ENCODE assay signal across 8 mouse cellular contexts in genomic region chr11:77494782-77495181, GRCm38 (mm10). TPM values are rescaled to one million over a fixed set of nuclear protein-coding genes. Genes with fewer than 3 reads are reported as not detected.
DNase-seq lines count a peak whose midpoint lies in the region; ATAC-seq and TF ChIP-seq lines count a peak whose summit lies in the region.

No protein-coding gene starts in this region.

- H3K9me3 ChIP-seq in forebrain, embryonic 15.5 days: no peaks in the 10 kb centered on the region
- H3K9me3 ChIP-seq in liver, embryonic 13.5 days (replicated peaks): no peaks in the 10 kb centered on the region

- H3K4me1 ChIP-seq in forebrain, embryonic 15.5 days: peaks cover 71% of the 10 kb centered on the region
- peaks cover 85% of the 10 kb centered on the region for H3K4me1 ChIP-seq in liver, embryonic 13.5 days (replicated peaks)

- H3K9ac ChIP-seq in forebrain, embryonic 15.5 days (replicated peaks): peak overlapping the region; percentile 97
- H3K9ac ChIP-seq in liver, embryonic 13.5 days: peak overlapping the region; percentile 88; the same call in 1 of the 2 replicates

- 78% methylated on average over 6 of the region's 6 CpGs for WGBS in forebrain, embryonic 15.5 days
- 71% methylated on average over 6 of the region's 6 CpGs for WGBS in liver, embryonic 13.5 days (ENCODE audit: insufficient replicate concordance)

- peaks cover 53% of the 10 kb centered on the region for H3K79me3 ChIP-seq in C2C12 (ENCODE audit: low read depth)

- no peaks in the 10 kb centered on the region for H3K27me3 ChIP-seq in C2C12 (ENCODE audit: control insufficient read depth, insufficient read depth, insufficient read length)
- no peaks in the 10 kb centered on the region for H3K27me3 ChIP-seq in forebrain, embryonic 15.5 days
- peaks cover 13% of the 10 kb centered on the region for H3K27me3 ChIP-seq in liver, embryonic 13.5 days

- H3K4me3 ChIP-seq in gastrocnemius, adult 2 months: peak overlapping the region; percentile 93
- H3K4me3 ChIP-seq in C2C12 (ENCODE audit: insufficient read depth, poor library complexity, severe bottlenecking): peak overlapping the region; percentile 69
- peak overlapping the region; percentile 93 for H3K4me3 ChIP-seq in forebrain, embryonic 15.5 days
- peak overlapping the region; percentile 87; the same call in 1 of the 2 replicates for H3K4me3 ChIP-seq in liver, embryonic 13.5 days (replicated peaks)

- no peak for TF ChIP-seq CTCF in gastrocnemius, adult 2 months (IDR thresholded peaks at IDR 0.05)
- TF ChIP-seq CTCF in C2C12 (IDR thresholded peaks at IDR 0.05; ENCODE audit: control insufficient read depth, insufficient read depth, insufficient read length): no peak

- intact Hi-C loops in gastrocnemius, adult 2 months (cut with DNase I): no loop called here
- intact Hi-C loops in gastrocnemius, postnatal 36 days (cut with DNase I): loop anchor here (5.0 kb wide), 1 partner anchor 133 kb away; no protein-coding TSS in a partner anchor

- peak overlapping the region; percentile 90 for H3K27ac ChIP-seq in gastrocnemius, adult 2 months
- no peak overlapping the region for H3K27ac ChIP-seq in forebrain, embryonic 15.5 days (replicated peaks)
- no peak overlapping the region for H3K27ac ChIP-seq in liver, embryonic 13.5 days

- peak overlapping the region; percentile 58 for H3ac ChIP-seq in C2C12 (ENCODE audit: control insufficient read depth, insufficient read length, low read depth)

- H3K36me3 ChIP-seq in C2C12 (ENCODE audit: control insufficient read depth, insufficient read depth): peaks cover 20% of the 10 kb centered on the region
- peaks cover 6% of the 10 kb centered on the region; the same call in 1 of the 2 replicates for H3K36me3 ChIP-seq in forebrain, embryonic 15.5 days
- H3K36me3 ChIP-seq in liver, embryonic 13.5 days: peaks cover 6% of the 10 kb centered on the region

- H3K4me2 ChIP-seq in forebrain, embryonic 15.5 days (replicated peaks): peak overlapping the region; percentile 89
- peak overlapping the region; percentile 98 for H3K4me2 ChIP-seq in liver, embryonic 13.5 days

- ATAC-seq in forebrain, embryonic 15.5 days (replicated peaks): no peak
- ATAC-seq in liver, embryonic 13.5 days (ENCODE audit: low read depth): no peak

- H3K79me2 ChIP-seq in C2C12 (ENCODE audit: control insufficient read depth, insufficient read depth): peaks cover 74% of the 10 kb centered on the region

- DNase-seq in gastrocnemius, adult 2 months: no peak
- DNase-seq in gastrocnemius, postnatal 36 days: no peak
- no peak for DNase-seq in liver, embryonic 13.5 days
- no peak for DNase-seq in frontal cortex, adult 2 months (ENCODE audit: extremely low spot score in 1 of 2, low spot score in 1 of 2)
- DNase-seq in gastrocnemius, adult 18-20 months (ENCODE audit: low spot score): no peak
- no peak for DNase-seq in ovary, postnatal 10 days (ENCODE audit: low spot score)

TF ChIP-seq in C2C12, 6 proteins besides CTCF, POLR2A, EP300 and RAD21:
- TF ChIP-seq FOSL1 (IDR thresholded peaks at IDR 0.05; ENCODE audit: insufficient read depth, low read length, poor library complexity, severe bottlenecking): no peak
- no peak for TF ChIP-seq MYOD1 (IDR thresholded peaks at IDR 0.05; ENCODE audit: control insufficient read depth, insufficient read length, low read depth)
- no peak for TF ChIP-seq USF1 (IDR thresholded peaks at IDR 0.05; ENCODE audit: low read depth)
- TF ChIP-seq MAX (IDR thresholded peaks at IDR 0.05): no peak
- no peak for TF ChIP-seq CEBPB (IDR thresholded peaks at IDR 0.05; ENCODE audit: low read depth)
- no peak for TF ChIP-seq MYOG (IDR thresholded peaks at IDR 0.05; ENCODE audit: control insufficient read depth, extremely low read depth, insufficient read length)
TF ChIP-seq in C2C12: peak in this region for 0.

RNA-seq across cellular contexts. Expression of gene Git1, which starts 1.4 kb away (rescaled TPM):
- total RNA-seq in gastrocnemius, adult 2 months (2021): 10 to 100 TPM; 25.9 to 33.3 TPM
- 10 to 100 TPM; 23.9 to 25.5 TPM for total RNA-seq in gastrocnemius, postnatal 36 days (2021)
- 56.7 TPM for polyA plus RNA-seq in C2C12 (2012; fragmentation: generic; extraction: Trizol)
- polyA plus RNA-seq in forebrain, embryonic 15.5 days (2015; fragmentation: Nextera tagmentation; extraction: Ambion mirVana): 14.4 and 15.9 TPM in 2 replicates
- polyA plus RNA-seq in liver, embryonic 13.5 days (2015; fragmentation: Nextera tagmentation; extraction: Ambion mirVana): 1.8 and 1.9 TPM in 2 replicates
- 196 and 197 TPM in 2 replicates for polyA plus RNA-seq in frontal cortex, adult 2 months (2012; rRNA removed)
- total RNA-seq in gastrocnemius, adult 18-20 months (2021): 10 to 100 TPM; 28.0 to 37.1 TPM

RNA-seq across cellular contexts. Expression of gene Ankrd13b, which starts 5.3 kb away (rescaled TPM):
- 10 to 100 TPM in 1 of 2 experiments, 1 to 10 TPM in 1; 9.5 to 10.8 TPM for total RNA-seq in gastrocnemius, adult 2 months (2021)
- 1 to 10 TPM; 7.3 to 8.3 TPM for total RNA-seq in gastrocnemius, postnatal 36 days (2021)
- polyA plus RNA-seq in C2C12 (2012; fragmentation: generic; extraction: Trizol): 64.3 TPM
- polyA plus RNA-seq in forebrain, embryonic 15.5 days (2015; fragmentation: Nextera tagmentation; extraction: Ambion mirVana): 37.3 and 41.8 TPM in 2 replicates
- 0.81 and 1.0 TPM in 2 replicates for polyA plus RNA-seq in liver, embryonic 13.5 days (2015; fragmentation: Nextera tagmentation; extraction: Ambion mirVana)
- 140 and 156 TPM in 2 replicates for polyA plus RNA-seq in frontal cortex, adult 2 months (2012; rRNA removed)
- 10 to 100 TPM; 10.6 to 11.6 TPM for total RNA-seq in gastrocnemius, adult 18-20 months (2021)

RNA-seq across cellular contexts. Expression of gene Abhd15, which starts 20.1 kb away (rescaled TPM):
- under 1 TPM; 0.18 to 0.50 TPM for total RNA-seq in gastrocnemius, adult 2 months (2021)
- under 1 TPM; 0.28 to 0.52 TPM for total RNA-seq in gastrocnemius, postnatal 36 days (2021)
- polyA plus RNA-seq in C2C12 (2012; fragmentation: generic; extraction: Trizol): 1.5 TPM
- 1.9 and 2.4 TPM in 2 replicates for polyA plus RNA-seq in forebrain, embryonic 15.5 days (2015; fragmentation: Nextera tagmentation; extraction: Ambion mirVana)
- polyA plus RNA-seq in liver, embryonic 13.5 days (2015; fragmentation: Nextera tagmentation; extraction: Ambion mirVana): 3.4 and 3.8 TPM in 2 replicates
- polyA plus RNA-seq in frontal cortex, adult 2 months (2012; rRNA removed): 0.48 and 0.66 TPM in 2 replicates
- under 1 TPM; 0.43 to 0.87 TPM for total RNA-seq in gastrocnemius, adult 18-20 months (2021)

RNA-seq across cellular contexts. Expression of gene Trp53i13, which starts 21.0 kb away (rescaled TPM):
- total RNA-seq in gastrocnemius, adult 2 months (2021): 1 to 10 TPM; 2.3 to 5.0 TPM
- 1 to 10 TPM; 2.9 to 3.6 TPM for total RNA-seq in gastrocnemius, postnatal 36 days (2021)
- polyA plus RNA-seq in C2C12 (2012; fragmentation: generic; extraction: Trizol): 18.2 TPM
- polyA plus RNA-seq in forebrain, embryonic 15.5 days (2015; fragmentation: Nextera tagmentation; extraction: Ambion mirVana): 15.0 and 19.5 TPM in 2 replicates
- 5.1 and 5.5 TPM in 2 replicates for polyA plus RNA-seq in liver, embryonic 13.5 days (2015; fragmentation: Nextera tagmentation; extraction: Ambion mirVana)
- 7.5 and 8.6 TPM in 2 replicates for polyA plus RNA-seq in frontal cortex, adult 2 months (2012; rRNA removed)
- total RNA-seq in gastrocnemius, adult 18-20 months (2021): 1 to 10 TPM; 2.5 to 3.5 TPM

RNA-seq across cellular contexts. Expression of gene Gm10392, which starts 24.2 kb away (rescaled TPM):
- total RNA-seq in gastrocnemius, adult 2 months (2021): not detected
- not detected for total RNA-seq in gastrocnemius, postnatal 36 days (2021)
- polyA plus RNA-seq in C2C12 (2012; fragmentation: generic; extraction: Trizol): not detected
- not detected in 2 replicates for polyA plus RNA-seq in forebrain, embryonic 15.5 days (2015; fragmentation: Nextera tagmentation; extraction: Ambion mirVana)
- 0.10 TPM in 1 of 2 replicates, not detected in the other for polyA plus RNA-seq in liver, embryonic 13.5 days (2015; fragmentation: Nextera tagmentation; extraction: Ambion mirVana)
- not detected in 2 replicates for polyA plus RNA-seq in frontal cortex, adult 2 months (2012; rRNA removed)
- not detected for total RNA-seq in gastrocnemius, adult 18-20 months (2021)

Comparison
In these comparisons a context has a peak if more than half of its experiments do, and no peak if none do; other contexts are left out.
1. RNA of gene Ankrd13b, which starts 5.3 kb away (polyA plus RNA-seq): 140 to 156 TPM in frontal cortex, adult 2 months, 64.3 TPM in C2C12 (single experiment) and 37.3 to 41.8 TPM in forebrain, embryonic 15.5 days; 0.81 to 1.0 TPM in liver, embryonic 13.5 days; every median in the first group is over 10 times any median in the second.
2. Peak in every context shown above with its lines, with median percentiles within 50 percentile points of each other: H3K4me3 ChIP-seq.